Mouse (Mus musculus) layer of hippocampus, postnatal 36 days (tissue): ENCODE data around the gene Creg2. TPM values are rescaled to one million over a fixed set of nuclear protein-coding genes. Genes with fewer than 3 reads are reported as not detected.
A peak's percentile ranks its signal among the peaks of the same experiment; 100 is the strongest.
"Not testable (repeated sequence)": the region's sequence is repeated elsewhere in the genome, so short reads cannot be mapped to it uniquely, and the experiment has no call there.

ENCODE experiments used
- DNase-seq, 2 experiments: peaks; one replicate each; pipeline ENCODE4 v3.0.0; 2022
- total RNA-seq, 2 experiments: library from RNA; stranded (reverse); gene quantifications; 2 replicates each; pipeline ENCODE4 v1.2.3; 2021

The Creg2 gene
- total RNA-seq, 2 experiments from 2014 or later: 96.3 to 105 TPM

DNA sequence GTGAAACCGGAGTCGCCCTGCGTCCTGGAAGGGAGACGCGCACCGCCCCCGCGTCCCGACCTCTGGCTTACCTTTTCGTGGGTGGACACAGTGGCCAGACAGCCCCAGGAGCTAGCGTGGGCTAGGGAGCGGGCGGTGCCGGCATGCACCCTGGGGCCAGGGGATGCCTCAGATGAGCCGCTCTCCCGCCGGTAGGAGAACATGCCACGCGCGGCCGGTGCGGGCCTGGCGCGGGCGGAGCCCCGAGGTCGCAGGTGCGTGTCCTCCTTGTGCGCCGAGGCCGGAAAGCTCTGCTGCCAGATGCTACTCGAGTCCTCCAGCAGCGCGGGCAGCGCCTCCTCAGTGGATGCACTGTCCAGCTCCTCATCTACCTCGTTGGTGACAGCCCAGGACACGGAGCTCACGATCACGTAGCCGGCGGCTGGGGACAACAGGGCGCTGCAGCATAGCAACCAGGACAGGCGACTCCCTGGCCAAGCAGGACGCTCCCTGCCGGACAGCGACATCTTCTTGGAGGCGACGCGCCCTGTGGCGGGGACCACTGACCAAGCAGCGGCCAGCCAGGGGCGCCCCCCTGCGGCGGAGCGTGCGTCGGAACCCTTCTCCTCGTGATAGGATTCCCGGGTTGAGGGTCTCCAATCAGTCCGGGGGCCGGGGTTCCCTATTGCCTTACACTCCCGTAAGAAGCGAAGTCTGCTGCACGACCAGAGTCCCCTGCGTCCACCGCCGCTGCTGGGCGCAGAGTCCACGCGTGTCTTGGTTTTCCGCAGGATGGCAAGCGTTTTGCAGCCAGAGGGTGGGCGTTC, 636 bp downstream of the Creg2 start:
- DNase-seq: peak; percentile 72 to 76

DNA sequence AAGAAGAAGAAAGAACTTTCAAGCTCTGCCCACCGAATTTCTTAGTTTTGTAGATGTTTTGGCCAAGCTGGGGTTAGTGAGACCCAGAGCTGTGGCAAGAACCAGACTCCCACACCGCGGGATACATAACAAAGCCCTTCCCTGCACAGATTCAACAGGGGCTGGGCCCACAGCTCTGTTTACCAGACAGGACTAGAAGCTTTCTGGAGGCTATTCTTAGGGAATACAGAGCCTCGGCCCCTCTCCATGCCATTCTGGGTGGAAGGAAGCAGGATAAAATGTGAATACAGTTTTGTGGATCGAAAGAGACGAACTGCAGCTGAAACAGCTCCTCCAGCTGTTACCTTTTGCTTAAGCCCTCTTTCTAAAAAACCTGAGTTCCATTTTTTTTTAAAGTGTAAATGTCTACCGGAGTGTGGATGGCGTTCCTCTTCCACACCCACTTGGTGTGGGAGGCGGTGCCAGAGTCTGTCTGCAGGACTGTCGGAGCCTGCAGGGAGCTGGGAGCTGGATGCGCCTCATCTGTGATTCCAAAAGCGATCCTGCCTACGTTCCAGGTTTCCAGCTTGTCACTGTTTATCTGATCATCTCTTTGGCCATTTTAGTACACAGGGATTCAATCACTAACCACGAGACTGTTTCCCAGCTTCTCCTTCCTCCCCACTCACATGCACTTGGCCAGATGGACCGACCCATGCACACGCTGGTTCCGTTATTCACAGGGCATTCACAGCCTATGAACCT, 1.4 kb downstream of the Creg2 start:
- peak; percentile 48 to 56 for DNase-seq

DNA sequence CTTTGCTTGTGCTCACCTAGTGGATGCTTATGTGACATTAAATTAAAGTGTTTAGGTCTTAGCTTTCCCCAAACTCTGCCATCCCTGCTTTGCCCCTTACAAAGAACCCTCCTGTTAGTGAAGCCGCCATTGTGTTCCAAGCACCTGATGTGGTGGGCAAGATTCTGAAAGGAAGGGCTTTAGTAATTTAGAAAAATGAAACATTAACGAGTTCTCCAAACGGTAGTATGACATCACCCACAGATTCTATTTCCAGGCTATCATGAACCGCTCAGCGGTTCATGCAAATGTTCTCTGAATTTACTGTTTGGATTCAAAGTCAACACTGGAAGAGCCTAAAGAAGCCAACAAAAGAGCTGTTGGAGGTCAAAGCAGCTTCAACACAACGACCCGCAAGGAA, 2.7 kb downstream of the Creg2 start:
- DNase-seq: no peak

DNA sequence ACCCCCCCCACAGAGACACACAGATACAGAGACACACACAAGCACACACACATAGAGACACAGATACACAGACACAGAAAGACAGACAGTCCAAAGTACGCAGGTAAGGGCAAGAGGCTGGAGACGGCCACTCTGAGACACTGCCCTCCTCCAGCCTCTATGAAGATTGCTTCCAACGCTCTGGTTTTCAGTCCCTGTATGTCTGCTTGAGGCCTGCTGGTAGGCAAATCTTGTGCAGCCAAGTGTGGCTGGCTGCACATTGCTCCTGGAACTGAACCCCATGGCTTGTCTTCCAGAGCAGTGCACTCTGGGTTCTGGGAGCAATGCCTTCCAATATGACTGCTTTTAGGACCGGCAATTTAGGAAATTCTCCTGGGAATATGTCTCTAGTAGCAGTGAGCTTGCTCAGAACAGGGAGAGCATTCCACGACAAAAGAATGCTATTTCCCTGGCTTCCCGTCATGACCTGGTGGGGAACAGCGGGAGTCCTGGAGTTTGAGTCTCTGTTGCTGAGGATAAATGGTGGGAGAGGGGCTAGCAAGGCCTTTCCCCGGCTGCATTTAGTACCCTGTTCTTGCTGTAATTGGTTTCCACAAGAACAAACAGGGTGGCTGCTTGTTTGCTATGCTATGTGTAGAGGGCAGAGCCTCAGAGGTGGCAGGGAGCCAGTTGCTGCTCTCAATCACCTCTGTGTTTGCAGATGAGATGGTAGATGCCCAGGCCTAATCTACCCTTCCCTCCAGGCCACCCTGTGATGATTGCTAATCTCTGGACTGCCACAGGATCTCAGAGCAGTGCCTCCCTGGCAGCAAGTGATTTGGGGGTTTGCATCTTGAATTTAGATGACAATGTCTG, 5.1 kb downstream of the Creg2 start:
- peak in 1 of 2 experiments; percentile 23 for DNase-seq

DNA sequence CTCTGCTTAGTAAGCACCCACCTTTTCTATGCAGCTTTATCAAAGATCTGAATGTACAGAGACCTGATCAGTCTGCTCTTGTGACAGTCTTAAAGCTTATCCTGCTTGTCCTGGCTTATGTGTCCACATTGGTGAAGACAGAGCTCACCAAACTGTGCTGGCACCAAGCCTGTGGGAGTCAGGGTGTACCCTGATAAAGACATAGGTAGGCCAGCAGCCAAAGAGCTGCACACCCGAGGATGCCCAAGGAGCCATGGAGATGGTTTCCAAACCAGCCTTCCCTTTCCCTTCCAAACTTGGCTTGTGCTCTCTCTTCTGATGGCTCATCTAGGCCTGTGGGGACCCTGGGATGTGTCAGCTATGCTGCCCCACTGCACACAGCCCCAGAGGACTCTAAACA, 6.9 kb downstream of the Creg2 start:
- DNase-seq: no peak

DNA sequence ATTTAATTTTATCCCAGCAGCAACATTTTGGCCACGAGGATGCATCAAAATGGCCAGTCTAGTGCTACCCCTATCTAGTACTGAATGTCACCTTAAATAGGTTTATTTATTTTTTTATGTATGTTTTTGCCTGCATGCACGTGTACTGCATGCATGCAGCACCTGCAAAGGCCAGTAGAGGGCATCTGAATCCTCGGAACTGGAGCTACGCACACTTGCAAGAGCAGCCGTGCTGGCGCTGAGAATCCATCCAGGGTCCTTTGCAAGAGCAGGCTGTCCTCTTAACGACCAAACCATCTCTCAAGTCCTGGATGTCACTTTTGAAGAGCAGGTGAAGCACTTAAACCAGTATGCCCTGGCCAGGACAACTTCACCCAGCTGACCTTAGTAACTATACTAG, 9.6 kb downstream of the Creg2 start:
- no peak for DNase-seq

DNA sequence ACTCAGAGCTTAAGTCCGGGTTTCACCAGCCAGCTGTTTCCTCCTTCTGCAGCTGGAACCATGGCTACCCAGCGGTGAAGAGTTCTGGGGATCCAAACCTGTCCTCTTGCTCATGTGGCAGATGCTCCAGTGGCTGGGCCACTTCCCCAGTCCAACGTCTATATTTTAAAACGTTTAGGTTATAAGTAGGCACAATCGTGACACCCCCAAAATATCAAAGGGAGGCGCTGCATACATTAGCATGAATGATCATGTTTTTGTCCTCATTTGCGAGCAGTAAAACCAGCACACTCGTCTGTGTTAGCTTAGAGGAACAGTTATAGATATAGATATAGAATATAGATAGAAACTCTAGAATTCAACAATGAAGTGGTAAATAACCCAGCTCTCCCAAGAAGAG, 14.1 kb downstream of the Creg2 start:
- no peak for DNase-seq

DNA sequence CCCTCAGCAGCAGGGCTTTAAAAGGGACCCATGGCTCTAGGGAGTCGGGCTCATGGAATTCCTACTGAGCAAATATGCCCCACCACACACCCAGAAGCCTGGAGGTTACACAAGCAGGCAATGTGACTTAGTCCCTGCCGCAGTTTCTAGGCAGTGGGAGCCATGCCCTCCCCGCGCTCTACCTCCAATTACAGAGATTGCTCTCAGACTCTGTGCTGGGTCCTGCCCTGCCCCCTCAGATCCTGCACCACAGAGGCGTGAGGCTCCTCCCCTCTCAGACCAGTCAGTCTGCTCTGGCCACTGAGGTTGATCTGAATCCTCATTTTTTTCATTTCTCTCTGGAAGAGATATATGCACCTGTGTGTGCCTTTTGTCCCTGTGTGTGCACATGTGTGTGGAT, 14.6 kb downstream of the Creg2 start:
- DNase-seq: no peak

DNA sequence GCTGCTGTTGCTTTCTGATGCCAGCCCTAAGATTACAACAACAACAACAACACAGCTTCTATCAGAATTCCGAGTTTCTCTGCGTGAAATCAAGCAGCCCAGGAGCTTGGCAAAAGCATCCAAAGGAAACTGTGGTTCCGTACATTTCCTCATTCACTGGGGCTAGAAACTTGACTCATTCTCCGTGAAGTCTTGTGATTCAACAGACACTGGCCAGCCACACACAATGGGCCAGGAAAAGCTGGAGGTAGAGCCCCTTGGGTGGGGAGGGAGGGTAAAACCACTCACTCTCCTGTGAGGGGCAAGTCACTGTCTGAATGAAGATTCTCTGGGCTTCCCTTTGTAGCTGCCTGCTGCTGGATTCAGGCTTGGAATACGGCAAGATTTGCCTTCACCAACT, 15.1 kb downstream of the Creg2 start:
- no peak for DNase-seq

DNA sequence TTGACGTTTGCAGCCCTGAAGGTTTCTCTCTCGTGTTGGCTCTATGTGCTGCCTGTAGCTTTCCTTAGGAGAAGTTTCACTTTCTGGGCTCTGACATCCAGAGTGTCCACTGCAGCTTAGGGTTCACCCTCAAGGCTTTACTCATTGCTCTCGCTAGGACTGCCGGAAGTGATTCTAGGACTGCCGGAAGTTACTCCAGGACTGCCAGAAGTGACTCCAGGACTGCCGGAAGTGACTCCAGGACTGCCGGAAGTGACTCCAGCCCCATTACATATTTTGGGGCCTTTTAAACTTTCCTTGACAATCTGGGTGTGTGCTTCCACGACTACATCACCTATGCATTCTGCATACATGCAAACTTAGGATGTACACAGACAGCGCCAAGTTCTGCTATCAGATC, 22.7 kb downstream of the Creg2 start:
- no peak for DNase-seq

DNA sequence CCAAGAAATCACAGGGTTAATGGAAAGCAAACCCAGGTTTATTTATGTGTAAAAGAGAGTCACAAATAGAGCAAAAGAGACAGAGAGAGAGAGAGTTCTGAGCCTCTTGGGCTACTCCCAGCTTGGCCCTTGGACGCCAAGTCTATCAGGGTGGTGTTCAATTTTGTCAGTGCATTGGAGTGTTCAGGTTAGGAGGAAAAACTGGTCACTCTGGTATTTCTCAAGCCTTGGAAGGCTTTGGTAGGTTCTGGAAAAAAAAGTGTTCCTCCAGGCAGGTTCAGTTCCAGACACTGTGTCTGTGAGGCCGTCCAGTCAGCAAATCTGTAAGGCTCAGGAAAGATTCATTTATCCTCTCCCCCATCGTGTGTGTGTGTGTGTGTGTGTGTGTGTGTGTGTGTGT, 25.8 kb downstream of the Creg2 start:
- DNase-seq: no peak

DNA sequence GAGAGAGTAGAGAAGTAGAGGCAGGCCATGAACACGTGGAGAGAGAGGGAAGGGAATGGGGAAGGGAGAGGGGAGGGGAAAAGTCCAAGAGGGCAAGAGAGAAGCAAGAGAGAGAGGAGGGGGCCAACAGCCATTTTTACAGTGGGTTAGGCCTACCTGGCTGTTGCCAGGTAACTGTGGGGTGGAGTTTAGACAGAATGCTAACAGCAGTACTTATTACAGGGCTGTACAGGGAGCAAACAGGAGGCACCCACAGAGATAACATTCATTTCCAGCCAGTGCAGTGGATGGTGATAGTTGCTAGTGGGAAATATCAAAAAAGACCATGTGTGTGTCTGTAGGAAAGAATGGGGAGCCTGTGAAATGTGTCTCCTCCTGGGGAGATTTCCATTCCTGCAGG, 27.5 kb downstream of the Creg2 start:
- no peak for DNase-seq

DNA sequence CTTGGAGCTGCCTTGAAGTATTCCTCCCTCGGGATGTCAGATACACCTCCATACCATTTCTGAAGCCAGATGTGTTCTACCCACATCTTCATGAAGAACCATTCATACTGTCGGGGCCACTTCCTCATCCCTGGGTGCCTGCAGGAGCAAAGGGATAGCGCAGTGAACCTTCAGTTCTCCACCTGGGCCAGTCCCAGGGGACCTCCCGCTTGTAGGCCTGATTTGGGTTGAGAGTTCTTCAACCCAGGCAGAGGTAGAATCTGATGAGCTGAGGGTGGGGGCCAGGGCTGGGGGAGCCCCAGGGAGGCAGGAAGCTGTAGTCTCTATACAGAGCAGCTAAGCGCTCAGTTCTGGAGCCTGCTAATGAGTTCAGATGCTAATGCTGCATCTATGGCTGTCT, 28.2 kb downstream of the Creg2 start:
- DNase-seq: no peak

DNA sequence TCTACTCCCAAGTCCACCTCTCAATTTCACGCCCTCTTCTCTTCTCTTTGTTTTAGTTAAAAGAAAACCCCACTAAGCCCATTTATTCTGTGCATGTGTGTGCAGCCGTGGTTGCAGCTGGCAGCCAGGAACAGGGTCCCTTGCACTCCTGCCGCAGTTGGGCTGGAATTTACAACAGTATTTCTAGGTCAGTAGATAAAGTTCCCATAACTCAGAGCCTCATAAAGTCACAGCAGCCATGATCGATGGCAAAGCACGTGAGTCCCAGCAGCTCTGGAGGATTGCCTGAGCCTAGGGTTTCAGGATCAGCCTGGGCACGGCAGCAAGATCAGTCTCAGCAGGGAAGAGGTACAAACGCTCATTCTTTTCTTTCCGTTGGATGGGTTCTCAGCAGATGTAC, 32.8 kb downstream of the Creg2 start:
- no peak for DNase-seq

DNA sequence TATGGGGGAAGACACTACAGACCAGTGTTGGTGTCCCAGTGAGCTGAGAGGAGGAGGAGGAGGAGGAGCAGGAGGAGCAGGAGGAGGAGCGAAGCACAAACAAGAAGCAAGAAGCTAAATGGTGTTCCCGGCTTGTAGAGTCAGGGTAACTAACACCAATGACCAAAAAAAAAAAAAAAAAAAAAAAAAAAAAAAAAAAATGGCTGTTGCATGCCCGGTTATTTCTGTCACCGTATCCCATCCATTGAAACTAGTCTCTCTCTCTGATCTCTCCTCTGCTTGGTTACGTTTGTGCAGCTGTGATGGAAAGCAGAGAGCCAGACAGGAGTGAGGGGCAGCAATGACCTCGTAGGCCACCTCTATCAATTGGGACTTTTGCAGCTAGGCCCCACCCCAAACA, 35.7 kb downstream of the Creg2 start:
- DNase-seq: no peak

DNA sequence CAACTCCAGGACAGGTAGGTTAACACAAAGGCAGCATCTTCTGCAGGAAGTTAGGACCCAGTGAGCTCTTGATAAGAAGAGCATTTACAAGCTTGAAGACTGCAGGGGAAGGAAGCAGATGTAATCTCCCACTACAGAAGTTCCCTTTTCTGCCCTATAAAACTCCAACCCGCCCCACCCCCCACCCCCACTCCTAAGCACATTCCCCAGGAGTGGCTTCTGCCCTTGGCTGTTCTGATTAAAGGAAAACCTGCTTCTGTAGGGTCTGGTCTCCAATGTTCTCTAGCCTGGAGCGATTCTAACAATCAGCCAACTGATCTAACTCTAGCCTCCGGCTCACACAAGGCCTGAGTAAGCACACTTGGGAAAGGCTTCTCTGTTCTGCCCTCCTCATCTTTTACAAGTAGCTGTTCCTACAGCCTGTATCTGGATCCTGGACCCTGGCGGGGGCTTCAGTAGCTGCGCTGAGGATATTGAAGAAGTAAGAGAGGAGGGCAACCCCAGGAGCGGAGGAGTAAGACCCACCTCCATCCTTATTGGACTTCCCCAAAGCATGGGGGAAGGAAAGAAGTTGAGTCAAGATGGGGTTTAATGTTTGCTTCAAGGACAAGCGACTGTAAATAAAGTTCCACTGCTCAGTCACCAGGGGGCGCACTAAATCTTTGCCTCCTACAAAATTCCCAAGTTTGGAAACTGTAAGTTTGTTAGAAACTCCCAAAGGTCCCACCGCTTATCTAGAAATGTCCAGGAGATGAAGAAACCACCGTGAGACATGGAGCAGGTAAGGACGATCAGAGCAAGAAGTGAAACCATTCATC, 36.6 kb downstream of the Creg2 start:
- peak; percentile 20 to 60 for DNase-seq

DNA sequence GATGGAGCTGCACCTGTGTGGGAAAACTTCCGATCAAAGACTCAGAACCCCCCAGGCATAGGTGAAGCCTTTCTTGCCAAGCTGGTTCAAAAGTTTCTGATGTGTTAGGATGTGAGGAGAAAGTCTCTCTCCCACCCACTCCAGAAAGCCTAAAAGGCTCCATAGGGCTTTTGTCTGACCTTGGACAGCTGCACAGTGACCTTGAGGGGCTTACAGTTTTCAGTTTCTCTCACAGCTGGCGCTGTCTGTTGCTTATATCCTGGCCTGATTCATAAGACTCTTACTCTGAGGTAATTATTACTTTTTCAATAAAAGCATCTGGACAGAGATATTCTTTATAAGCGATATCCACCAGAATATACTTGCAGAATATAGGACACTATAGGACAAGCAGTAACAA, 38.2 kb downstream of the Creg2 start:
- DNase-seq: no peak

DNA sequence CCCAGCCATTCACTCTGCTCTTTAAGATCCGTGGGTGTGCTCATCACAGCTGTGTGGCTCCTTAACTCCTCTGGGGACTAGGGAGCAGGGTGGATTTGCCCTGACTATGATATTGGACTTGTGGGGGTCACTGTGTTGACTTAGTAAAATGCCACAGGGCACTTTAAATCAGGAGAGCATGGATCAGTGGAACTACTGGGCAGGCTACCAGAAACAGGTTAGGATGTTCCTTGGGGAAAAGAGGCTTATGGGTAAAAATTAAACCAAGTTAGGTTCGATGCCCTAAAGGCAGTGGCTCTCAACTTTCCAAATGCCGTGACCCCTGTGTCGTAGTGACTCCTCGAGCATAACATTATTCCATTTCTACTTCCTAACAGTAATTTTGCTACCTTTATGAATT, 38.8 kb downstream of the Creg2 start:
- DNase-seq: no peak

DNA sequence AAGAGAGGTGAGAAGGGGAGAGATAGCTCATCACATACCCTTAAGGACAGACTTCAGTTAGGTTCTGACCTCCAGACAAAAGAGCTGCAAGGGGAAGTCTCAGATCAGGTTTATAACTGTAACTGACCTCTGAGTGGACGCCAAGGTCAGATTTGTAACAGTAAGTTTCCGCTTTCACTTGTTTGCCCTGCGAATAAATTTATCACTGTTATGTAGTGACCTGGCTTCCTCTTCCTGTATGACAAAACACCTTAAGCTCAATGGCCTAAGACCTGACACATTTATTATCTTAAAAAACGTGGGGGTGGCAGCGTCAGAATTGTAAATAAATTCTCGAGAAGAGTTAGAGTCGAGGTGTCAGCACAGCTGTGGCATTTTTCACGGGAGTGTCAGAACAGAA, 42.7 kb downstream of the Creg2 start:
- DNase-seq: no peak

DNA sequence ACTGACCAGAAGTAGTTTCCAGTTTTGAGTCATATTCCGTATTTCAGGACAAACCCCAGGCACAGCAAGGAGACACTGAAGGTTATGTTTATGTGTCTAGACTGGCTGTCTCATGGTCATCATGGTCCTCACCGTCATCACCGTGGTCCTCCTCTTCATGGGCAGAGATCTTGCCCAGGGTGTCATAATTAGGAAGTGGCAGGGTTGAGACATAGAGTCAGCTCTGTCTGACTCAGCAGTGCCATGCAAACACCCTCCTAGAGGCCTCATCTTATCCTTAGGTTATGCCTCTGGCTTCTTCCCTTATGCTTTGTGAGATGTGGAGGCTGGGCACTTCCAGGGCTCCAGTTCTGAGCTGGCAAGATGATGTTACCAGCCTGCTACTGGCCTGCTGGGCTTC, 48.8 kb downstream of the Creg2 start:
- no peak for DNase-seq

DNA sequence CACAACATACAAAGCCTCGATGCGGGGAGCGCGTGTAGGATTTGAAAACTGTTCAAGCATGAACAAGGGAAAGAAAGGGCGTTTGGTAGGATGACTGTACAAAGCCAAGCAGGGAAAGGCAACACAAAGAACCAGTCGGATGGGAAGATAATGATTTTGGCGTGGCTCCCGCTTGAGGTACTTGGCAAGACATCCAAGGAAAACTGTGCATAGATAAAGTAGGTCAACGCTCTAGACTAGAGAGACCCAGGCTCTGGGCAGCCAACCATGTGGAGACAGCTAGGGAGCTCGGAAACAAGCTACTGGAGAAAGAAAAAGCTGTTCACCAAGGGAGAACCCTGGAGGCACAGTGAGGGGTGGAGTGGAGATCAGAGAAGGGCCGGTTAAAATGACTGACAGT, 52.5 kb downstream of the Creg2 start:
- no peak for DNase-seq

DNA sequence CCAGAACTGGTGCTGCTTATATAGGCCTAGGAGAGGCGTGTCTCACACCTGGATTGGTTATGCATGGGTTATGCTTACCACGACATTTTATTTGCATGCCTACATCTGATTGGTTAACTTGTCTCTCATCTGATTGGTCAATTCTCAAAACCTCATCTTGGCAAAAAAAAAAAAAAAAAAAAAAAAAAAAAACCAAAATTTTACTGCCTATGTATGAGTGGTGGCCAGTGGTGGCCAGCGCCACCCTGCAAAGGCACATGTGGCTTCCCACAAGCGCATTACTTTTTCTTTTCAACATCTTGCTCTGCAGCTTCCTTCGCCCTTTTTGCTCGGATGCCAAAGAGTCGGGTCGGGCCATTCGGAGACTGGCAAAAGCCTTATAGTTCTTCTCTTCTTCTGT, 54.1 kb downstream of the Creg2 start:
- not testable (repeated sequence) for DNase-seq
